Mouse (Mus musculus) hindbrain, postnatal 0 days (tissue): ENCODE data around the gene Shisa5. TPM values are rescaled to one million over a fixed set of nuclear protein-coding genes. Genes with fewer than 3 reads are reported as not detected.

ENCODE experiments used
- ATAC-seq: fragments of 200-750 bp; cut with Nextera tagmentation; 2 replicates; pipeline ENCODE4 v1.8.0; 2017; ENCODE audit warnings: mild to moderate bottlenecking, moderate TSS enrichment, moderate library complexity
- DNase-seq: peaks from one replicate; pipeline ENCODE4 v3.0.0-alpha.2; 2015; ENCODE audit warnings: low spot score
- H3K27ac ChIP-seq: fragments of 300-500 bp; sonication (generic); 2 replicates; pipeline ENCODE4 v1.5.1; 2014; ENCODE audit warnings: mild to moderate bottlenecking
- H3K27me3 ChIP-seq: fragments of 300-500 bp; sonication (generic); 2 replicates; pipeline ENCODE4 v1.6.1; 2014; ENCODE audit warnings: low read length, mixed read lengths; ENCODE audit not compliant: insufficient read depth
- H3K36me3 ChIP-seq: fragments of 300-500 bp; sonication (generic); 2 replicates; pipeline ENCODE4 v1.6.1; 2014; ENCODE audit warnings: low read length, mixed read lengths; ENCODE audit not compliant: insufficient read depth
- H3K4me1 ChIP-seq: fragments of 300-500 bp; sonication (generic); 2 replicates; pipeline ENCODE4 v1.6.1; 2014; ENCODE audit warnings: antibody characterized with exemption, low read length, mixed read lengths; ENCODE audit not compliant: insufficient read depth
- H3K4me2 ChIP-seq: fragments of 300-500 bp; sonication (generic); 2 replicates; pipeline ENCODE4 v1.6.1; 2014; ENCODE audit warnings: low read depth, mild to moderate bottlenecking, low read length, moderate library complexity, mixed read lengths
- H3K4me3 ChIP-seq: fragments of 300-500 bp; sonication (generic); 2 replicates; pipeline ENCODE4 v1.5.1; 2014; ENCODE audit warnings: low read length
- H3K9ac ChIP-seq: fragments of 300-500 bp; sonication (generic); replicated peaks from 2 replicates; pipeline ENCODE4 v1.6.1; 2014; ENCODE audit warnings: mild to moderate bottlenecking, low read length, moderate library complexity, mixed read lengths
- H3K9me3 ChIP-seq: fragments of 300-500 bp; sonication (generic); 2 replicates; pipeline ENCODE4 v1.6.1; 2016; ENCODE audit warnings: low read length, mixed read lengths
- CTCF ChIP-seq: IDR thresholded peaks from 2 replicates; pipeline ENCODE4 v1.5.1; 2016; ENCODE audit warnings: antibody characterized with exemption, control low read depth, low read depth
- WGBS: fragments of 180-500 bp; shearing (Covaris S2); extraction: QIAGEN DNeasy Blood & Tissue Kit; methylation state at CpG from one replicate; pipeline ENCODE4 v1.1.7; 2014; 5-methylcytosine and 5-hydroxymethylcytosine counted together
- polyA plus RNA-seq: library from polyadenylated mRNA; unstranded; fragments of >200 nt; fragmentation: Nextera tagmentation; extraction: Ambion mirVana; gene quantifications from 2 replicates; pipeline ENCODE4 v1.2.1, GENCODE M21; 2015
- total RNA-seq: library from RNA; depleted of rRNA; stranded (reverse); fragments of >200 nt; gene quantifications from 2 replicates; pipeline ENCODE4 v1.2.3, GENCODE M21; 2014

Shisa5 gene
- total and polyA plus RNA-seq, 2 experiments from 2014 or later = 77.6 to 90.6 TPM

DNA sequence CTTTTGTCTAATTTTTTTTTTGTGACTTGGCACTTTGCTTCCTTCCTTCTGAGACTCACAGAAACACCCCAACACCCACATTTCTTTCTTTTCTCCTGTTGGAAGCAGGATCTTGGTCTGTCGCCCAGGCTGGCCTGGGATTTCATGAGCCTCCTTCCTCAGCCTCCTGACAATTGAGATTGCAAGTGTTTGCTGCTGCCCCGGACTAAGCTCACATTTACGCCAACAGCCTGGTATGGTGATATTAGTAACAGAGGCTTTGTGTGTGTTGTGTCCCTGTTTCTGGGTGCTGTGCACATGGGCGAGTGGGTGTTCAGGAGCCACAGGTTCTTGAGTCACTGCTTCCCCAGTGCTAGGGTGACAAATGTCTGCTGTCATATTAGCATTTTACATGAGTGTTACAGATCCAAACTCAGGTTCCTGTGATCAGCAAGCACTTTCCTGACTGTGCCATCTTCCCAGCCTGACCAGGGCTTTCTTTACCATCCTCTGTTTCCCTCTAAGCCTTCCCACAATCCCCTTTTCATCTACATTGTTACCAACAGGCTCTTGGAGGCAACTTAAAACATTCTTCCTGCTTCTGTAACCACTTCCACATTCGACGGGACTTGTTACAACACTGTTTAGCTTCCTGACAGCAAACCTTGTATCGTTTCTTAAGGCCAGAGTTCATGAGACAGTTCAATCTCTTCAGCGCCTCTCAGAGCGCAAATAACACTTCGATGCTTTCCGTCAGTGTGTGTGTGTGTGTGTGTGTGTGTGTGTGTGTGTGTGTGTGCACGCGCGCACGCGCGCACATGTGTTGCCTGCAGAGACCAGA lies 15.3 kb upstream of the Shisa5 start:
- 88% methylated on average over 17 of the region's 17 CpGs for WGBS
- no peak for DNase-seq
- Histone ChIP-seq H3K9ac (no peak overlapping the region), H3K27me3 (no peaks in the 10 kb centered on the region), H3K36me3 (no peaks in the 10 kb centered on the region; the same call in 1 of the 2 replicates), H3K9me3 (no peaks in the 10 kb centered on the region), H3K27ac (no peak overlapping the region; the same call in 1 of the 2 replicates), H3K4me2 (no peak overlapping the region), H3K4me1 (no peaks in the 10 kb centered on the region), H3K4me3 (no peak overlapping the region)
- no peak for ATAC-seq
- TF ChIP-seq CTCF = no peak

DNA sequence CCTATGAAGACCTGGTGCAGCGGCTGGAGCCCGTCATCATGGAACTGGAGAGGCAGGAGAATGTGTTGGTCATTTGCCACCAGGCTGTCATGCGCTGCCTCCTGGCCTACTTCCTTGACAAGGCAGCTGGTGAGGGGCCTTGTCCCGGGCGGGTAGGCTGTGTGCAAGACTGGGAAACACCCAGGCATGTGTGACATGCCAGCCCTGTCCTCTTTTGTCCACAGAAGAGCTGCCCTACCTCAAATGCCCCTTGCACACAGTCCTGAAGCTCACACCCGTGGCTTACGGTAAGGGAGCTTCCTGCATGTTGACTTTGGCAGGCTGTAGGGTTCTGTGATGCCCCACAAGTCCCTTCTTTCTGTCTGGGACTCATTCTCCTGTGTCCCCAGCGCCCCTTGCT lies 10.8 kb upstream of the Shisa5 start:
- Histone ChIP-seq H3K27me3 (no peaks in the 10 kb centered on the region), H3K9me3 (no peaks in the 10 kb centered on the region), H3K36me3 (peaks cover 4% of the 10 kb centered on the region), H3K9ac (no peak overlapping the region), H3K27ac (no peak overlapping the region), H3K4me2 (no peak overlapping the region), H3K4me3 (no peak overlapping the region), H3K4me1 (no peaks in the 10 kb centered on the region)
- ATAC-seq (no peak), DNase-seq (no peak)
- WGBS = 72% methylated on average over 8 of the region's 8 CpGs
- no peak for TF ChIP-seq CTCF

DNA sequence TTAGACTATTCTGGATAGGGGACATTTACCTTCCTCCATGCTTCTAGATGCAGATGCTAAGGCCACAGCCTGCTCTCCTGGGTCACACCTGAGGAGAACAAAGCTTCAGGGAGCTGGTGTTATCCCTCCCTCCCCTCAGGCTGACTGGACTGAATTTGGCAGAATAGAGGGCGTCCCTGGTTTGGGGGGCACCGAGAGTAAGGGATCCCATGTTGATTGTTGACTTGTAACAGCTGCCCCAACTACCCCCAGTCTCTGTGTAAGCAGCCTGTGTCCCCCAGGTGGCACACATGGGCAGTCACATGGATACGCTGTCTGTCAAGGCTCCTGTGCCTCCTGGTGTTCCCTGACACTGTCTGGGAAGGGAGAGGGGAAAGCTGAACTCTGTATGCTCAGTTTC lies 9.9 kb upstream of the Shisa5 start:
- peaks cover 4% of the 10 kb centered on the region for H3K36me3 ChIP-seq
- no peaks in the 10 kb centered on the region for H3K27me3 ChIP-seq
- no peak overlapping the region for H3K4me3 ChIP-seq
- no peak overlapping the region for H3K9ac ChIP-seq
- no peak for DNase-seq
- H3K9me3 ChIP-seq = no peaks in the 10 kb centered on the region
- no peak overlapping the region for H3K27ac ChIP-seq
- ATAC-seq = no peak
- TF ChIP-seq CTCF = no peak
- WGBS = 88% methylated on average over 3 of the region's 3 CpGs
- no peaks in the 10 kb centered on the region for H3K4me1 ChIP-seq
- no peak overlapping the region for H3K4me2 ChIP-seq

DNA sequence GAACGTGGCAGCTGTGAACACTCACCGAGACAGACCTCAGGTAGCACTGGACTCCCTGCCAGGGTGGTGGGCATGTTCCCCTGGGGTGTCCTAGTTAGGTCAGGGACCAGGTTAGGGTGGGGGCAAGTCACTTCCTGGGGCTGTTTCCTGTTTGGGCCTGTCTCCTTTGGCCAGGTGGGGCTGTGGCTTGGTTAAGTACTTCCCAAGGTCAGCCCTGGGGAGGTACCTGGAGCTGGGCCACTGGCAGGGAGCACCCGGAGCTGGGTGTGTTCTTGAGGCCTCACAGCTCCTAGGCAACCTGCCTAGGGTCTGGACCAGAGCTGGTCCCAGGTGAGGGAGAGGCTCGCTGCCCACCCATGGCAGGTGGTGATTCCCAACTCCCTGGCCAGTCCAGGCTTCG lies 9.4 kb upstream of the Shisa5 start:
- ATAC-seq (no peak), DNase-seq (no peak)
- Histone ChIP-seq H3K36me3 (peaks cover 4% of the 10 kb centered on the region), H3K4me1 (no peaks in the 10 kb centered on the region), H3K9ac (no peak overlapping the region), H3K4me3 (no peak overlapping the region), H3K27ac (no peak overlapping the region), H3K27me3 (no peaks in the 10 kb centered on the region), H3K4me2 (no peak overlapping the region), H3K9me3 (no peaks in the 10 kb centered on the region)
- 79% methylated on average over 5 of the region's 5 CpGs for WGBS
- TF ChIP-seq CTCF = no peak

DNA sequence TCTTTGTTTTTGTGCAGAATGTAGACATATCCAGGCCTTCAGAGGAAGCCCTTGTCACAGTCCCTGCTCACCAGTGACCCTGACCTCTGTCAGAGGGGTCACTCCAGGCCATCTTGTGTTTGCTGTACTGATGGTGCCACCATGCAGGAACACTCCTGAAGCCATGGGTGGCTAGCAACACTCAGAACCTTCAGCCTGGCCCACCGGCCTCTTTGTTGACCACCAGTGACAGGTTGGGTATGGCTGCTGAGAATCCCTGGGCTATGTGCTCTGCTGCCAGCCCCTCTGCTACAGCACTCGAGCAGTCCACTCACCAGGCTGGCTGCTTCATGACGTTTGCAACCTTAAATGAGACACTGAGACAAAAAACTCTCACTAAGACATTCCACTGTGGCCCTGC lies 8.1 kb upstream of the Shisa5 start:
- Histone ChIP-seq H3K27ac (no peak overlapping the region), H3K4me2 (no peak overlapping the region), H3K27me3 (no peaks in the 10 kb centered on the region), H3K9me3 (no peaks in the 10 kb centered on the region), H3K4me3 (no peak overlapping the region), H3K4me1 (no peaks in the 10 kb centered on the region), H3K9ac (no peak overlapping the region), H3K36me3 (peaks cover 4% of the 10 kb centered on the region)
- ATAC-seq = no peak
- no peak for DNase-seq
- TF ChIP-seq CTCF = no peak
- WGBS = 74% methylated on average over 3 of the region's 3 CpGs

DNA sequence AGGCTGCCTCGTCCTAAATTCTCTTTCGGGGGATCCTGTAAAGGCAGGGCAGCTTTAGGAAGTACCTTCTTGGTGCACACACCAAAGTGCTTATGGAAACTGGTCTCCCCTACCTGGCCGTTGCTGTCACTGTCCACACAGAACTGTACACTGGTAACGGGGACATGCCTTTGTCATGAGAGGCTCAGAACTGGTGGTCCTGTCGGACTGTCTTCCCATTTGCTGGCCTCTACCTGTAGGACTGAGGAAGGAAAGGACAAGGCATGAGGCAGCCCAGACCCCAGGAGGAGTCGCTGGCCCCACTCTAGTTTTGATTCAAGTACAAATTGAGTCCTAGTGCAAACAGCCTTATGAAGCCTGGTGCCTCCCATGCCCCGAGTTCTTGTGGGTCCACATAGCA lies 7.4 kb upstream of the Shisa5 start:
- TF ChIP-seq CTCF = no peak
- Histone ChIP-seq H3K9me3 (no peaks in the 10 kb centered on the region), H3K9ac (no peak overlapping the region), H3K4me1 (no peaks in the 10 kb centered on the region), H3K27me3 (no peaks in the 10 kb centered on the region), H3K27ac (no peak overlapping the region), H3K4me2 (no peak overlapping the region), H3K4me3 (no peak overlapping the region), H3K36me3 (peaks cover 4% of the 10 kb centered on the region)
- DNase-seq (no peak), ATAC-seq (no peak)
- WGBS = 90% methylated on average over 7 of the region's 7 CpGs

DNA sequence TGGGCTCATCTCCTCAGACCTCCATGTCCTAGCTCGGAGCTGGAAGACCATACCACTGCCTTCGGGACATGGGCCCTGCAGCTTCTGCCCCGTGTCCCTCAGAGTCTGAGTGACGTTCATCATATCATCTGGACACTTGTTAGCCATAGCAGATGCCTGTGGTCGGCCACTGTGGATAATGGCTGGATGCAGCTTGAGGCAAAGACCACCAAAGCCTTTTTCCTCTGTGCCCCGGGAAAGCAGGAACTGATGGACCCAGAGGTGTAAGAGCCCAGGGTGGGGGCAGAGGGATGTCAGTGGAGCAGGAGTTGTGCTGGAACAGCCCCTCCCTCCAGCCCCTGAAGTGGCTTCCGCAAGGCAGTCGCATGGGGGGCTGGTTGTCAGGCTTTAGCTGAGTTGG lies 6.7 kb upstream of the Shisa5 start:
- 88% methylated on average over 8 of the region's 8 CpGs for WGBS
- no peak for TF ChIP-seq CTCF
- ATAC-seq = no peak

More for the DNA sequence above, 6.7 kb upstream of the Shisa5 start:
- Histone ChIP-seq H3K27me3 (no peaks in the 10 kb centered on the region), H3K36me3 (peaks cover 4% of the 10 kb centered on the region), H3K4me2 (no peak overlapping the region), H3K9ac (no peak overlapping the region), H3K9me3 (no peaks in the 10 kb centered on the region), H3K4me1 (no peaks in the 10 kb centered on the region), H3K4me3 (no peak overlapping the region), H3K27ac (no peak overlapping the region)
- no peak for DNase-seq
